Mouse (Mus musculus) retina, embryonic 14.5 days (tissue): ENCODE data around the gene Tmem120b.
"Not testable (repeated sequence)": the region's sequence is repeated elsewhere in the genome, so short reads cannot be mapped to it uniquely, and the experiment has no call there.

Experiments used
- DNase-seq: peaks from one replicate; pipeline ENCODE4 v3.0.0-alpha.2; 2015; ENCODE audit warnings: low spot score

The Tmem120b gene

GRCm38 (mm10) chr5:123051736-123052135, 16.5 kb upstream of the Tmem120b start:
- no peak for DNase-seq

GRCm38 (mm10) chr5:123057366-123058250, 10.6 kb upstream of the Tmem120b start:
- DNase-seq, result peak; percentile 100

- no peak for DNase-seq
Measured at GRCm38 (mm10) chr5:123058251-123059102, 9.7 kb upstream of the Tmem120b start.

- DNase-seq, result peak; percentile 63
Measured at GRCm38 (mm10) chr5:123059757-123060520, 8.3 kb upstream of the Tmem120b start.

DNA sequence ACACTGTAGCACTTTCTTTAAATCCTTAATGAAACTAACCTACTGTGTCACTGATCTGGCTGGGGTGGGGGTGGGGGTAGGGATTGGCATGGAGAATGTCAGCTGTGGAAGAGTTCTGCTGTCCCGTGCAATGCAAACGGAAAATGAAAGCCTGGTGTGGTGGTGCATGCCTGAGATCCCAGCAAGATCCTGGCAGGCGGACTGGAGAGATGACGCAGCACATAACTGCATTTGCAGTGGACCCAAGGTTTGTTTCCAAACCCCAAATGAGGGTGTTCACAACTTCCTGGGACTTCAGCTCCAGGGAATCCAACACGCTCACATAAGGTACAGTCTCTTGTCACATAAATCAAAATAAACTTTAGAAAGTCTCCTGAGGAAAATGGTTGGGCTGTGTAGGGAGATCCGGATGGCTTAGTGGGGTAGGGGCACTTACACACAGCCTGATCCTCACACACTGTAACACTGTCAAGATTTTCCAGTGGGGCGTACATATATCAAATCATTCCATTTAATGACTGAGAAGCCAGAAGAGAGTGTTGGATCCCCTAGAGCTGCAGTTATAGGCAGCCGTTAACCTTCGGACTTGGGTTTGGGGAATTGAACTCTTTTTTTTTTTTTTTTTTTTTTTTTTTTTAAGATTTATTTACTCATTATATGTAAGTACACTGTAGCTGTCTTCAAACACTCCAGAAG, 7.4 kb upstream of the Tmem120b start:
- no peak for DNase-seq

GRCm38 (mm10) chr5:123061402-123061749, 6.8 kb upstream of the Tmem120b start:
- DNase-seq, result not testable (repeated sequence)

- no peak for DNase-seq
Measured at GRCm38 (mm10) chr5:123063141-123063540, 5.1 kb upstream of the Tmem120b start.

- peak; percentile 95 for DNase-seq
Measured at GRCm38 (mm10) chr5:123064207-123064606, 4.0 kb upstream of the Tmem120b start.

- DNase-seq, result peak; percentile 65
Measured at GRCm38 (mm10) chr5:123067395-123067995, 720 bp upstream of the Tmem120b start.

DNA sequence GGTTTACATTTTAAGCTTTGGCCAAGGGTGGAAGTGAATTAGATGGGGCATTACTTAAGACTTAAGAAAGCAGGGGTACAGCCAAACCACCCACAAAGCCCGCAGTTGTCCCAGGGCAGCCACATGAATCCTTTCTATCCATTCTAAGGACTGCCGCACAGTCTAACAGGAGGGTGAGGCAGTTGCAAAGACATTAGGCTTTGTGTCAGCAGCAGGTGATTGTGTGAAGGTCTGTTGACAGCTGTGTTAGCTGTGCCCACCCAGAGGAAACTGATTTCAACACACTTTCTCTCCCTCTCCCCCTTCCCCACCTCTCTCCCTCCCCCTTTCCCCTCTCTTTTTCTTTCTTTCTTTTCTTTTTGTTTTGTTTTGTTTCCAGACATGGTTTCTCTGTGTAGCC, 499 bp downstream of the Tmem120b start:
- no peak for DNase-seq

GRCm38 (mm10) chr5:123075576-123076418, 7.6 kb downstream of the Tmem120b start:
- DNase-seq, result peak; percentile 95

- no peak for DNase-seq
Measured at GRCm38 (mm10) chr5:123076419-123077281, 8.4 kb downstream of the Tmem120b start.

DNA sequence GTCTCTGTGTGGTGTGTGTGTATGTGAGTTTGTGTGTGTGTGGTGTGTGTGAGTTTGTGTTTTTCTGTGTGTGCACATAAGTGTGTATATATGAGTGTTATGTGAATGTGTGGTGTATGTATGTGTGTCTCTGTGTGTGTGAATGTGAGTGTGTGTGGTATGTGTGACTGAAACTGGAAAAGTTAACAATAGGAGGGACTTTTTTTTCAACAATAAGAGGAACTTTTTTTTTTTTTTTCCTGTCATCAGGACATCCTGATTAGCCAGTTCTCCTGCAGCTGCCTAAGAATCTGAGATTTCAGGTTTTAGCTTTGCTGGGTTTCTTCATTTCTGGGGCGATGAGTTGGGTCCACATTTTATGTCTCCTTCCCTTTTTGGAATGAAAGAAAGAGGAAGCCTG, 11.4 kb downstream of the Tmem120b start:
- DNase-seq, result no peak

GRCm38 (mm10) chr5:123080041-123080440, 11.8 kb downstream of the Tmem120b start:
- DNase-seq, result no peak

GRCm38 (mm10) chr5:123080510-123080909, 12.3 kb downstream of the Tmem120b start:
- no peak for DNase-seq

- no peak for DNase-seq
Measured at GRCm38 (mm10) chr5:123083340-123084050, 15.3 kb downstream of the Tmem120b start.

DNA sequence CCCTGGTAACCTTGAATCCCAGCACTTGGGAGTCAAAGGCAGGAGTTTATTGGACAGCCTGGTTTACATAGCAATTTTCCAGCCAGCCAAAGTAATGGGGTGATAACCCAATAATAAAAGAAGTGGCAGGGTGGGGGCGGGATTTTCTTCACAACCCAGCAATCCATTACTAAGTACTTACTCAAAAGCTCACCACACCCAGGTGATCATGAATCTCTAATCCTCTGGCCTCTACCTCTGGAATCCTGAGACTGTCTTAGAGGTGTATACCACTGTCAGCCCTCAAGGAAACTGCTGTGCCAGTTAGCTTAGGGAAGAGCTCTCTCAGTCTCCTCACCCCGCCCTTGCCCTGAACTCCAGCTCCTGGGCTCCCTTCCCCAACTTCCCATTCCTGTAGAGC, 18.3 kb downstream of the Tmem120b start:
- no peak for DNase-seq

DNA sequence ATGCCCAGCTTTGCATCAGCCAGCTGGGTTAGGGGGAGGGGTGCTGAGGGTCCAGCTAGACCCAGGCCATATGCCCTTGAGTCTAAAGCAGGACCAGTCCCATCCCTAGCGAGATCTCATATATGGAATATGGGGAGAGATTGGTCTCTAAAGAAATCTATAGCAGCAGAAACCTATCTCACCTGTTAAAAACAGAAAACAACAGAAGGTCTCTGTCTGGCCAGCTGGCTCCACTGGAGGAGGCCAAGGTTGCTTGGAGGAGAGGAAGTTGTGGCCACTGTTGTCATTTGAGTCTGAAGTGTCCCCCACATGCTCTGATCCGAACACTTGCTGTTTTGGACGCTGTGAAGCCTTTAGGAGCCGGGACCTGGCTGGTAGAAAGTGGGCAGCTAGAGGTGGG, 20.6 kb downstream of the Tmem120b start:
- no peak for DNase-seq
